Mouse (Mus musculus) layer of hippocampus, adult 2 months (tissue): ENCODE results near the gene Gm36210. TPM values are rescaled to one million over a fixed set of nuclear protein-coding genes. Genes with fewer than 3 reads are reported as not detected.

Experiments used
- DNase-seq, 2 experiments: peaks; one replicate each; pipeline ENCODE4 v3.0.0; 2022; ENCODE audit warnings: low spot score in 2 of 2
- H3K27ac ChIP-seq: fragments of 200-600 bp; 2 replicates; pipeline ENCODE4 v1.8.1; 2022
- H3K4me3 ChIP-seq: fragments of 200-600 bp; 2 replicates; pipeline ENCODE4 v1.8.1; 2022; ENCODE audit warnings: mild to moderate bottlenecking
- CTCF ChIP-seq: fragments of 200-600 bp; conservative IDR thresholded peaks from 2 replicates; pipeline ENCODE4 v1.8.1; 2022; ENCODE audit warnings: antibody characterized with exemption, mild to moderate bottlenecking, moderate library complexity
- total RNA-seq, 2 experiments: library from RNA; stranded (reverse); gene quantifications; 2 replicates each; pipeline ENCODE4 v1.2.3; 2021

Gene Gm36210
- total RNA-seq, 2 experiments from 2014 or later, result 0.28 TPM; not detected in 1

- Histone ChIP-seq H3K27ac (peak overlapping the region; percentile 94; the same call in 1 of the 2 replicates), H3K4me3 (no peak overlapping the region)
- no peak for DNase-seq
- no peak for TF ChIP-seq CTCF
Observed at GRCm38 (mm10) chr7:4920496-4920895, 14.2 kb upstream of the Gm36210 start.

- no peak for DNase-seq
- TF ChIP-seq CTCF, result no peak
- H3K27ac ChIP-seq, result no peak overlapping the region
- no peak overlapping the region for H3K4me3 ChIP-seq
Observed at GRCm38 (mm10) chr7:4919971-4920370, 13.7 kb upstream of the Gm36210 start.

GRCm38 (mm10) chr7:4919096-4919495 is 12.8 kb upstream of the Gm36210 start:
- DNase-seq, result no peak
- no peak overlapping the region for H3K4me3 ChIP-seq
- no peak overlapping the region for H3K27ac ChIP-seq
- TF ChIP-seq CTCF, result no peak

- no peak for DNase-seq
- TF ChIP-seq CTCF, result no peak
- Histone ChIP-seq H3K27ac (no peak overlapping the region), H3K4me3 (no peak overlapping the region)
Observed at GRCm38 (mm10) chr7:4918681-4919080, 12.4 kb upstream of the Gm36210 start.

- no peak for TF ChIP-seq CTCF
- Histone ChIP-seq H3K4me3 (no peak overlapping the region), H3K27ac (no peak overlapping the region)
- no peak for DNase-seq
Observed at GRCm38 (mm10) chr7:4917494-4917893, 11.2 kb upstream of the Gm36210 start.

GRCm38 (mm10) chr7:4915669-4916416 is 9.5 kb upstream of the Gm36210 start:
- Histone ChIP-seq H3K27ac (peak overlapping the region; percentile 93), H3K4me3 (peak overlapping the region; percentile 92)
- TF ChIP-seq CTCF, result no peak
- DNase-seq, result no peak

- peak within 1 kb of the TSS; percentile 92 for H3K4me3 ChIP-seq
- peak within 1 kb of the TSS; percentile 93 for H3K27ac ChIP-seq
- TF ChIP-seq CTCF, result no peak
- peak; percentile 92 to 97 for DNase-seq
Observed at GRCm38 (mm10) chr7:4915007-4915665, 8.8 kb upstream of the Gm36210 start, which contains the start of gene Zfp628. Gene Zfp628, plus strand, starts transcription at chr7:4915217.

- no peak overlapping the region for H3K27ac ChIP-seq
- no peak overlapping the region for H3K4me3 ChIP-seq
- no peak for TF ChIP-seq CTCF
- DNase-seq, result no peak
Observed at GRCm38 (mm10) chr7:4912248-4912647, 5.9 kb upstream of the Gm36210 start.

GRCm38 (mm10) chr7:4911561-4911960 is 5.2 kb upstream of the Gm36210 start:
- DNase-seq, result peak in 1 of 2 experiments; percentile 70

GRCm38 (mm10) chr7:4902404-4902803 is 3.9 kb downstream of the Gm36210 start:
- Histone ChIP-seq H3K4me3 (no peak overlapping the region), H3K27ac (no peak overlapping the region)
- no peak for TF ChIP-seq CTCF
- no peak for DNase-seq

More at GRCm38 (mm10) chr7:4911561-4911960, 5.2 kb upstream of the Gm36210 start:
- TF ChIP-seq CTCF, result peak; percentile 82
- H3K4me3 ChIP-seq, result no peak overlapping the region
- no peak overlapping the region for H3K27ac ChIP-seq

- no peak overlapping the region for H3K4me3 ChIP-seq
- TF ChIP-seq CTCF, result peak; percentile 62
- H3K27ac ChIP-seq, result no peak overlapping the region
- no peak for DNase-seq
Observed at GRCm38 (mm10) chr7:4901171-4901570, 5.1 kb downstream of the Gm36210 start.

- DNase-seq, result no peak
- Histone ChIP-seq H3K4me3 (no peak overlapping the region; the same call in 1 of the 2 replicates), H3K27ac (no peak overlapping the region)
- no peak for TF ChIP-seq CTCF
Observed at GRCm38 (mm10) chr7:4900523-4900851, 5.8 kb downstream of the Gm36210 start.

- H3K27ac ChIP-seq, result peak overlapping the region; percentile 12; the same call in 1 of the 2 replicates
Observed at GRCm38 (mm10) chr7:4899649-4900522, 6.4 kb downstream of the Gm36210 start.

More at GRCm38 (mm10) chr7:4899649-4900522, 6.4 kb downstream of the Gm36210 start:
- peak; percentile 21; the same call in 1 of the 2 replicates for TF ChIP-seq CTCF
- peak overlapping the region; percentile 39 for H3K4me3 ChIP-seq
- DNase-seq, result no peak
